Mouse (Mus musculus) small intestine, adult 2 months (tissue): ENCODE data around the gene Nod2.

Experiments used
- CTCF ChIP-seq: fragments of 200-500 bp; IDR thresholded peaks from 2 replicates; pipeline ENCODE4 v1.5.1; 2012; ENCODE audit warnings: low read depth, mild to moderate bottlenecking, control low read depth, inconsistent platforms, low read length, moderate library complexity, mixed read lengths; ENCODE audit not compliant: insufficient replicate concordance, insufficient read length; ENCODE audit errors: extremely low read depth
- POLR2A ChIP-seq: fragments of 200-500 bp; IDR thresholded peaks from 2 replicates; pipeline ENCODE4 v1.6.1; 2012; ENCODE audit warnings: low read depth, mild to moderate bottlenecking, control low read depth, inconsistent platforms, low read length, moderate library complexity

GRCm38 (mm10) chr8:88614981-88615380 is 32.1 kb upstream of the Nod2 start:
- TF ChIP-seq CTCF (no peak), POLR2A (no peak)
